Mouse (Mus musculus): ENCODE data around the gene Gm382. TPM values are rescaled to one million over a fixed set of nuclear protein-coding genes. Genes with fewer than 3 reads are reported as not detected.

Gm382 gene
- not detected in 2 replicates for polyA plus RNA-seq (2012; rRNA removed)

GRCm38 (mm10) chrX:127039672-127040071, at the start of gene Gm382:
Gene Gm382, plus strand, starts transcription at chrX:127039972.
- 88% methylated on average over 1 of the region's 1 CpGs for WGBS
- no peak for DNase-seq
- no peak for TF ChIP-seq POLR2A (IDR thresholded peaks at IDR 0.05; ENCODE audit: borderline replicate concordance, insufficient read depth, low read length)
- TF ChIP-seq CTCF (IDR thresholded peaks at IDR 0.05; ENCODE audit: borderline replicate concordance, insufficient read depth, low read depth, low read length): no peak
- H3K27ac ChIP-seq (ENCODE audit: insufficient read depth, low read length): no peak within 1 kb of the TSS
- no peak within 1 kb of the TSS for H3K4me3 ChIP-seq (replicated peaks; ENCODE audit: insufficient read depth, low read depth, low read length)
- H3K4me1 ChIP-seq (ENCODE audit: control insufficient read depth, insufficient read depth, low read length): no peaks in the 10 kb centered on the region
- no peaks in the 10 kb centered on the region for H3K27me3 ChIP-seq (ENCODE audit: control insufficient read depth, insufficient read depth, low read length)

GRCm38 (mm10) chrX:127070179-127070578, 30.4 kb downstream of the Gm382 start:
- WGBS: 39% methylated on average over 2 of the region's 2 CpGs

GRCm38 (mm10) chrX:127091282-127091681, 51.5 kb downstream of the Gm382 start:
- no peaks in the 10 kb centered on the region for H3K27me3 ChIP-seq (ENCODE audit: control insufficient read depth, insufficient read depth, low read length)
- no peak for DNase-seq
- H3K4me1 ChIP-seq (ENCODE audit: control insufficient read depth, insufficient read depth, low read length): no peaks in the 10 kb centered on the region
- no peak overlapping the region for H3K4me3 ChIP-seq (replicated peaks; ENCODE audit: insufficient read depth, low read depth, low read length)
- H3K27ac ChIP-seq (ENCODE audit: insufficient read depth, low read length): no peak overlapping the region
- TF ChIP-seq POLR2A (IDR thresholded peaks at IDR 0.05; ENCODE audit: borderline replicate concordance, insufficient read depth, low read length): no peak
- no peak for TF ChIP-seq CTCF (IDR thresholded peaks at IDR 0.05; ENCODE audit: borderline replicate concordance, insufficient read depth, low read depth, low read length)
- WGBS: 71% methylated on average over 2 of the region's 2 CpGs

More at GRCm38 (mm10) chrX:127070179-127070578, 30.4 kb downstream of the Gm382 start:
- H3K27me3 ChIP-seq (ENCODE audit: control insufficient read depth, insufficient read depth, low read length): no peaks in the 10 kb centered on the region
- DNase-seq: no peak
- no peak overlapping the region for H3K27ac ChIP-seq (ENCODE audit: insufficient read depth, low read length)
- H3K4me1 ChIP-seq (ENCODE audit: control insufficient read depth, insufficient read depth, low read length): no peaks in the 10 kb centered on the region
- no peak for TF ChIP-seq POLR2A (IDR thresholded peaks at IDR 0.05; ENCODE audit: borderline replicate concordance, insufficient read depth, low read length)
- TF ChIP-seq CTCF (IDR thresholded peaks at IDR 0.05; ENCODE audit: borderline replicate concordance, insufficient read depth, low read depth, low read length): no peak
- no peak overlapping the region for H3K4me3 ChIP-seq (replicated peaks; ENCODE audit: insufficient read depth, low read depth, low read length)

GRCm38 (mm10) chrX:127093036-127093435, 53.3 kb downstream of the Gm382 start:
- Histone ChIP-seq H3K4me1 (ENCODE audit: control insufficient read depth, insufficient read depth, low read length) (no peaks in the 10 kb centered on the region), H3K27ac (ENCODE audit: insufficient read depth, low read length) (no peak overlapping the region), H3K27me3 (ENCODE audit: control insufficient read depth, insufficient read depth, low read length) (no peaks in the 10 kb centered on the region), H3K4me3 (replicated peaks; ENCODE audit: insufficient read depth, low read depth, low read length) (no peak overlapping the region)
- DNase-seq: no peak
- no peak for TF ChIP-seq CTCF (IDR thresholded peaks at IDR 0.05; ENCODE audit: borderline replicate concordance, insufficient read depth, low read depth, low read length)
- TF ChIP-seq POLR2A (IDR thresholded peaks at IDR 0.05; ENCODE audit: borderline replicate concordance, insufficient read depth, low read length): no peak

GRCm38 (mm10) chrX:127093961-127094360, 54.2 kb downstream of the Gm382 start:
- no peak for TF ChIP-seq CTCF (IDR thresholded peaks at IDR 0.05; ENCODE audit: borderline replicate concordance, insufficient read depth, low read depth, low read length)
- TF ChIP-seq POLR2A (IDR thresholded peaks at IDR 0.05; ENCODE audit: borderline replicate concordance, insufficient read depth, low read length): no peak
- no peaks in the 10 kb centered on the region for H3K4me1 ChIP-seq (ENCODE audit: control insufficient read depth, insufficient read depth, low read length)
- no peak overlapping the region for H3K4me3 ChIP-seq (replicated peaks; ENCODE audit: insufficient read depth, low read depth, low read length)
- no peak overlapping the region for H3K27ac ChIP-seq (ENCODE audit: insufficient read depth, low read length)
- WGBS: 77% methylated on average over 3 of the region's 3 CpGs
- DNase-seq: no peak
- no peaks in the 10 kb centered on the region for H3K27me3 ChIP-seq (ENCODE audit: control insufficient read depth, insufficient read depth, low read length)

GRCm38 (mm10) chrX:127104341-127104740, 64.6 kb downstream of the Gm382 start:
- Histone ChIP-seq H3K4me3 (replicated peaks; ENCODE audit: insufficient read depth, low read depth, low read length) (no peak overlapping the region), H3K27me3 (ENCODE audit: control insufficient read depth, insufficient read depth, low read length) (no peaks in the 10 kb centered on the region), H3K27ac (ENCODE audit: insufficient read depth, low read length) (no peak overlapping the region), H3K4me1 (ENCODE audit: control insufficient read depth, insufficient read depth, low read length) (no peaks in the 10 kb centered on the region)
- no peak for DNase-seq
- 49% methylated on average over 2 of the region's 2 CpGs for WGBS
- TF ChIP-seq CTCF (IDR thresholded peaks at IDR 0.05; ENCODE audit: borderline replicate concordance, insufficient read depth, low read depth, low read length): no peak
- TF ChIP-seq POLR2A (IDR thresholded peaks at IDR 0.05; ENCODE audit: borderline replicate concordance, insufficient read depth, low read length): no peak

Other genes starting within 250 kb of the Gm382 start
- not detected in 2 replicates for gene 4932411N23Rik, start 224.1 kb upstream of the Gm382 start, polyA plus RNA-seq (2012; rRNA removed)